Mouse (Mus musculus): Measurements from ENCODE around the gene Rfx5. TPM values are rescaled to one million over a fixed set of nuclear protein-coding genes. Genes with fewer than 3 reads are reported as not detected.

Gene Rfx5
- polyA plus RNA-seq, 1 experiment from 2014 or later = 8.6 TPM

DNA sequence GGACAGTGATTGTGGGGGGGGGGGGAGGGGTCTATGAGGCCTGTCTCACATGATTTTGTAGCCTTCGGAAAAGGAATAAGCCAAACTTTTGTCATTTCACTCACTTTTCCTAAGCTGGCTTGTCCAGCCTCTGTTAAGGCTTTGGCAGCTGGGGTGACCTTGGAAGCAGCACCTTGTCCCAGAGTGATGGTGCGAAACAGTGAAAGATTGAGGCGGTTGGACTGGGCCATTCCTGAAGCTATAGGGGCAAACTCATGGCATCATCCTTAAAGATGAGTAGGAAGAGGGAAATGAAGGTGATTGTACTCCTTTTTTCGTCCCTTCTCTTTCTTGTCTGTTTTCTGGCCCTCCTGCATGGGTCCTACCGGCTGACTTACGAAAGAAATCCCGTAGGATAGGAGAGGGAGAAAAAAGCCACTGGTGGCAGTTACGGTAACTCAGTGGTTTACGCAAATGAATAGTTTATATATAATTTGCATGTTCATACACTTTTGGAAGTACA lies 20.2 kb downstream of the Rfx5 start:
- no peak overlapping the region for H3K27ac ChIP-seq
- ATAC-seq (ENCODE audit: low FRiP score) = peak; percentile 18
- peak overlapping the region; percentile 48; the same call in 1 of the 2 replicates for H3K9ac ChIP-seq
- peaks cover 17% of the 10 kb centered on the region for H3K4me1 ChIP-seq
- 0 out of 2 replicates have a peak, but pooled peaks cover 8% of the 10 kb centered on the region for H3K36me3 ChIP-seq (replicated peaks)
- H3K27me3 ChIP-seq = no peaks in the 10 kb centered on the region
- peak overlapping the region; percentile 70 for H3K4me2 ChIP-seq
- no peaks in the 10 kb centered on the region for H3K9me3 ChIP-seq
- WGBS = 17% methylated on average over 9 of the region's 9 CpGs
- H3K4me3 ChIP-seq (replicated peaks) = peak overlapping the region; percentile 92

DNA sequence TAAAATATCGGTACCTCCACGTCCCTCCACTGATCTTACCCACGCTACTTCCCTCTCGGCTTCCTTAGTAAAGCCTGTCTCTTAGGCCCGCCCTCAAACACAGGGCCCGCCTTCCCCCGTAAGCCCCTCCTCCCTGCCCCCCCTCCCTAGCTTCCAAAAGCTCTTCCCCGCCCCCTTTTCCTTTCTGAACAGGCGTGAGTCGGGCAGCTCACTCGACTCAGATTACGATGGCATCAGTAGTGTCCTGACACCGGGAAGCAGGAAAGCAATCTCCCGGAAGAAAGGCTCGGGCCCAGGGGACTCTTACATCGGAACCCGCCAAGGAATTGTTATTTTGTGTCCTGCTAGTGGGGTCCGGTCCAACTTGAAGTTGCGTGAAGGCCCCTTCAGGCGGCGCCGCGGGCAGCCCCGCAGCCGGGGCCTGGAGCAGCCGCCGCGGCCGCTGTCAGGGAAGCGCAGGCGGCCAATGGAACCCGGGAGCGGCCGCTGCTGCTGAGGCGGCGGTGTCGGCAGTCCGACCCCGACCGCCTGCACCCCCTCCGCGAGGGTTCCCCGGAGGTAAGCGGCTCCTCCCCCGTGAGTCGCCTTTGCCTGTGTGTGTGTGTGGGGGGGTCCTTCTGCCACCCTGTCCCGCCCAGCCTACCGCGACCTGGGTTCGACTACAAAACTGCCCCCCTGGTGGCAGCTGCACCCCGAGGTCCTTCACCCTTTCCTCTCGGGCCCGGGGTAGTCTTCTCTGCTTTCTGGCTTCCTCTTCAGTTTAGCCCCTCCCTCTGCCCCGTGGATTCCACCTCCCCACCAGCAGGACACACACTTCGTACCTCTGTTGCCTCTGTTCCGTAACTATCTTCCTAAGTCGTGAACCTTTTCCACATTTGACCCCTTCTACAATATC lies 20.9 kb downstream of the Rfx5 start, which contains the start of gene Pi4kb:
Gene Pi4kb, plus strand, starts transcription at position 204 of the 895 bp plus-strand sequence.
- Histone ChIP-seq H3K9ac (peak within 1 kb of the TSS; percentile 93), H3K9me3 (no peaks in the 10 kb centered on the region), H3K27me3 (no peaks in the 10 kb centered on the region), H3K4me2 (peak within 1 kb of the TSS; percentile 70), H3K36me3 (replicated peaks) (0 out of 2 replicates have a peak, but pooled peaks cover 8% of the 10 kb centered on the region), H3K4me3 (replicated peaks) (peak within 1 kb of the TSS; percentile 92), H3K4me1 (peaks cover 17% of the 10 kb centered on the region), H3K27ac (peak within 1 kb of the TSS; percentile 88)
- ATAC-seq (ENCODE audit: low FRiP score) = peak; percentile 96
- under 1% methylated on average over 56 of the region's 57 CpGs for WGBS

DNA sequence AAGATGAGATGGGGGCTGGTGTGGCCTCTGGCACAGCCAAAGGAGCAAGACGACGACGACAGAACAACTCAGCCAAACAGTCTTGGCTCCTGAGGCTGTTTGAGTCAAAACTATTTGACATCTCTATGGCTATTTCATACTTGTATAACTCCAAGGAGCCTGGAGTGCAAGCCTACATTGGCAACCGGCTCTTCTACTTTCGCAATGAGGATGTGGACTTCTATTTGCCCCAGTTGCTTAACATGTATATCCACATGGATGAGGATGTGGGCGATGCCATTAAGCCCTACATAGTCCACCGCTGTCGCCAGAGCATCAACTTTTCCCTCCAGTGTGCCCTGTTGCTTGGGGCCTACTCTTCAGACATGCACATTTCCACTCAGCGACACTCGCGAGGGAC lies 30.4 kb downstream of the Rfx5 start:
- no peak overlapping the region for H3K27ac ChIP-seq
- WGBS = 90% methylated on average over 11 of the region's 11 CpGs
- peaks cover 54% of the 10 kb centered on the region for H3K36me3 ChIP-seq (replicated peaks)
- ATAC-seq (ENCODE audit: low FRiP score) = no peak
- no peaks in the 10 kb centered on the region for H3K9me3 ChIP-seq
- H3K4me3 ChIP-seq (replicated peaks) = no peak overlapping the region
- H3K27me3 ChIP-seq = no peaks in the 10 kb centered on the region
- H3K4me2 ChIP-seq = no peak overlapping the region
- no peak overlapping the region for H3K9ac ChIP-seq
- 0 out of 2 replicates have a peak, but pooled peaks cover 2% of the 10 kb centered on the region for H3K4me1 ChIP-seq

DNA sequence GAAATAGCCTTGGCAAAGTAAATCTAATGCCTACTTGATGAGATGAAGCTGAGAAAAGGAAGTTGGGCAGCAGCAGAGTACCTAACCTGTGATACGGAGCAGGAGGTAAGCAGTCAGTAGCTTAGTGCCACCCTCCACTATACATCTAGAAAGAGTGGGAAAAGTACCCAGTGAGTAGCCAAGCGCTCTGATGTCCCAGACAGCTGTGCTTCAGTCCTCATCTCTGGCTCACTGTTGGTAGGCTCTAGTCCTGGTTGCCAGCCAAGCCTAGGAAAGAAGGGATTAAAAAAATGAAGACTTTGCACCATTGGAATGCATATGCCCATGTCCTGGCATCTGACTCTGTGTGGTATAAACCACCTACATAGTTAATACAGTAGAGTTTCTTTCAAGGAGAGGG lies 31.6 kb downstream of the Rfx5 start:
- WGBS = 93% methylated on average over 2 of the region's 2 CpGs
- H3K4me3 ChIP-seq (replicated peaks) = no peak overlapping the region
- H3K36me3 ChIP-seq (replicated peaks) = peaks cover 58% of the 10 kb centered on the region
- no peak for ATAC-seq (ENCODE audit: low FRiP score)
- H3K9ac ChIP-seq = no peak overlapping the region
- H3K9me3 ChIP-seq = no peaks in the 10 kb centered on the region
- no peak overlapping the region for H3K4me2 ChIP-seq
- H3K27ac ChIP-seq = no peak overlapping the region
- H3K4me1 ChIP-seq = 0 out of 2 replicates have a peak, but pooled peaks cover 4% of the 10 kb centered on the region
- H3K27me3 ChIP-seq = no peaks in the 10 kb centered on the region

DNA sequence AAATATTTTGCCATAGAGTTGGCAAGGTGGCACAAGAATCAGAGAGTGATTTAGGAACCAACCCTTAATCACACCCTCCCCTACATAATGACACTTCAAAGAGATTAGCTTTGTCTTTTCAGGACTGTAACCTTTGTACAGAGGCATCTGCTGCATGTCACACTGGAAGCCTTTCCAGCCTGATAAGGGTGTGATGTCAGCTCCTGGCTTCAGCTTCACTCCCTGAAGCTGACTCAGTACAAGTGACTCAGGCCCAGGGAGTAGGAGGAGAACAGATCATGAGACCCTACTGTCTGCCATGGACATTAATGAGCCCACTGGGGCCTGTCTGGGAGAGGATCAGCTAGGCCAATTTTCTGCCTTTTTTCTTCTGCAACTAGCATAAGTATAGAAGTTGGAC lies 33.7 kb downstream of the Rfx5 start:
- Histone ChIP-seq H3K4me1 (0 out of 2 replicates have a peak, but pooled peaks cover 4% of the 10 kb centered on the region), H3K9ac (no peak overlapping the region), H3K4me3 (replicated peaks) (no peak overlapping the region), H3K36me3 (replicated peaks) (peaks cover 58% of the 10 kb centered on the region), H3K9me3 (no peaks in the 10 kb centered on the region), H3K27ac (no peak overlapping the region), H3K4me2 (no peak overlapping the region), H3K27me3 (no peaks in the 10 kb centered on the region)
- ATAC-seq (ENCODE audit: low FRiP score) = no peak

DNA sequence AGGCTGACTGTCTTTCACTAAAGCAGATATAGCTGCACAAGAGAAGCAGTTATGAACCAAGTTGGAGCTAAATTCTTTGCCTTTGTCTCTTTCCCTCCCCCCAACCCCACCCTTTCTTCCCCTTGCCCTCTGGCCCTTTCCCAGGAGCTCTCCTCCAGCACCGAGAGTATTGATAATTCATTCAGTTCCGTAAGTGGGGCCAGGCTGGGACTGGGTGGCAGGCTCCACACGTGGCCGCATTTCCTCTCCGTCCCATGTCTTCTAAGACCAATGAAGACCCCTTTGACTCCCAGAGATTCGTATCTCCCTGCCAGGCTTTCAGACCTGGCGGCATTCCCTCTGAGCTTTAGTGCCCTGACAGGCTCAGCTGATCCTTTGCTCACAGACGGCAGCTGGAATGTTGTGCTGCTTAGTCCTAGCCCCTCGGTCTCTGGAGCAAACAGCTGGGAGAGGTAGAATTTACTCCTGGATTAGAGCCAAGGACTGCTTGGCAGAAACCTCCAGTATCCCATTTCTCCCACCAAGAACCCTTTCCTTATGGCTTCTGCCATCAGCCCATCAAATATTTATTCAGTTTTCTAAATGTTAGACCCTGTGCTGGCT lies 35.4 kb downstream of the Rfx5 start:
- H3K27me3 ChIP-seq = no peaks in the 10 kb centered on the region
- WGBS = 58% methylated on average over 9 of the region's 9 CpGs
- H3K36me3 ChIP-seq (replicated peaks) = peaks cover 62% of the 10 kb centered on the region
- H3K4me1 ChIP-seq = 0 out of 2 replicates have a peak, but pooled peaks cover 4% of the 10 kb centered on the region
- ATAC-seq (ENCODE audit: low FRiP score) = no peak
- no peaks in the 10 kb centered on the region for H3K9me3 ChIP-seq
- H3K4me3 ChIP-seq (replicated peaks) = no peak overlapping the region
- H3K4me2 ChIP-seq = no peak overlapping the region
- H3K27ac ChIP-seq = no peak overlapping the region
- H3K9ac ChIP-seq = no peak overlapping the region

DNA sequence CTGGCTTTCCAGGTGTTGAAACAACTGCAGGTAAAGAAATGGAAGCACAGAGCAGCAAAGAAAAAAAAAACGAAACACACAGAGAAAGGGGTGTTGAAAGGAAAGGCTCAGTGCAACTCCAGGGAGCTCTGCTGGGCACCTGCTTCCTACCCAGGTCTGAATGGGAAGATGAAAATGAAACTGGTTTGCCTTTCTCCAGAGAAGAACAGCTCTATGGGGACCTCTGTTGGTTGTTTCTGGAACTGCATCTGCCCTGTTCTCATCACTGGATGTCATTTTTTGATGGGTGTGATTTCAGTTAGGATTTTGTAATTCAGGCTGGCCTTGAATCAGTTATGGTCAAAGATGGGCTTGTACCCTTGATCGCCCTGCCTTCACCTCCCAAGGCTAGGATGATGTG lies 43.1 kb downstream of the Rfx5 start:
- H3K4me2 ChIP-seq = no peak overlapping the region
- no peaks in the 10 kb centered on the region for H3K9me3 ChIP-seq
- ATAC-seq (ENCODE audit: low FRiP score) = no peak
- H3K27me3 ChIP-seq = no peaks in the 10 kb centered on the region
- no peak overlapping the region for H3K27ac ChIP-seq
- no peak overlapping the region for H3K4me3 ChIP-seq (replicated peaks)
- peaks cover 89% of the 10 kb centered on the region for H3K36me3 ChIP-seq (replicated peaks)
- no peak overlapping the region for H3K9ac ChIP-seq
- 43% methylated on average over 2 of the region's 2 CpGs for WGBS
- no peaks in the 10 kb centered on the region for H3K4me1 ChIP-seq

DNA sequence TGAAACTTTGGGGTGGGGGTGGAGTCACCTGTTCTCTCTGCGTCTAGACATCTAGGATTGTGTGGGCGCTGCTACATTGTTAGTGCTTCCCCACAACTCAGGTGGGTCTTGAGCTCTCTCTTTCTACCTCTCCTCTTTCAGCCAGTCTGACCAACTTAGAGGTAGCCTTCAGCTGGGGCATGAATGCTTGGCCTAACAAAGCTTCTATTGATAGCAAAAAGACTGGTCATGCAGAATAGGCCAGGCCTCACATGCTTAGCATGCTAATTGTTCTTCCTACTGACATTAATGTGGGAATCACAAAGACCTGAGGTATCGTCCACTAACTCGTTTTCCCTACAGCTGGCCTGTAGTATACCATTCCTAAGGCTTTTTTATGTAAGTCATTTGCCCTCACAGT lies 48.7 kb downstream of the Rfx5 start:
- ATAC-seq (ENCODE audit: low FRiP score) = peak; percentile 43
- Histone ChIP-seq H3K36me3 (replicated peaks) (peaks cover 81% of the 10 kb centered on the region), H3K27ac (peak overlapping the region; percentile 21)

DNA sequence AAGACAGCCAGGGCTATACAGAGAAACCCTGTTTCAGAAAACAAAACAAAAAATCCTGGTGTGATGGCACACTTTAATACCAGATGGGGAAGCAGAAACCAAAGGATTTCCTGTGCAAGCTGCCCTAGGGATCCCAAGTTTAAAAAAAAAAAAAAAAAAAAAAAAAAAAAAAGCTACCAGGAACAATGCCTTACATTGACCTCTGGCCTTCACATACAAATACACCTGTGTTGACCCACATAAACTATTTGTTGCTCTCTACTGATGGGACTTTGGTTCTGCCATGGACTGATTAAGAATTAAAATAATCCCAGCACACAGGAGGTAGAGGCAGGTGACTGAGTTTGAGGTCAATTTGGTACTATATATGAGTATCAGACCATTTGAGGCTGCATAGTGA lies 49.4 kb downstream of the Rfx5 start:
- Histone ChIP-seq H3K27me3 (no peaks in the 10 kb centered on the region), H3K4me1 (peaks cover 19% of the 10 kb centered on the region), H3K9me3 (no peaks in the 10 kb centered on the region), H3K9ac (no peak overlapping the region), H3K4me3 (replicated peaks) (no peak overlapping the region), H3K27ac (peak overlapping the region; percentile 21), H3K4me2 (no peak overlapping the region), H3K36me3 (replicated peaks) (peaks cover 81% of the 10 kb centered on the region)
- no peak for ATAC-seq (ENCODE audit: low FRiP score)

More for the DNA sequence above, 48.7 kb downstream of the Rfx5 start:
- Histone ChIP-seq H3K9ac (no peak overlapping the region), H3K4me3 (replicated peaks) (no peak overlapping the region), H3K4me2 (no peak overlapping the region), H3K27me3 (no peaks in the 10 kb centered on the region), H3K4me1 (peaks cover 17% of the 10 kb centered on the region), H3K9me3 (no peaks in the 10 kb centered on the region)
- WGBS = 49% methylated on average over 4 of the region's 4 CpGs

DNA sequence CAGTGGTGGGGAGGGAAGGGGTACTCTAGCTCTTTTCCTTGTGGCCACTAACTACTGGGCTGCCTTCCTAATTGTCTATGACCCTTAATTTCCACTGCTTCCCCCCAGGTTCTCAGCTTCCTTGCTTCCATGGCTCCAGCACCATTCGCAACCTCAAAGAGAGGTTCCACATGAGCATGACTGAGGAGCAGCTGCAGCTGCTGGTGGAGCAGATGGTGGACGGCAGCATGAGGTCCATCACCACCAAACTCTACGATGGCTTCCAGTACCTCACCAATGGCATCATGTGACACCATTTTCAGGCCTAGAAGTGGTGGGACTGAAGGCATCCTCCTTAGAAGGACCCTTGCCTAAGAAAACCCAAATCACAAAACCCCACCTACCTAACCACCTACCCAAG lies 51.8 kb downstream of the Rfx5 start:
- Histone ChIP-seq H3K4me2 (no peak overlapping the region), H3K4me1 (peaks cover 24% of the 10 kb centered on the region), H3K36me3 (replicated peaks) (peaks cover 81% of the 10 kb centered on the region), H3K9ac (no peak overlapping the region), H3K27me3 (no peaks in the 10 kb centered on the region), H3K9me3 (no peaks in the 10 kb centered on the region), H3K4me3 (replicated peaks) (no peak overlapping the region), H3K27ac (no peak overlapping the region)
- WGBS = 99% methylated on average over 3 of the region's 3 CpGs
- no peak for ATAC-seq (ENCODE audit: low FRiP score)

DNA sequence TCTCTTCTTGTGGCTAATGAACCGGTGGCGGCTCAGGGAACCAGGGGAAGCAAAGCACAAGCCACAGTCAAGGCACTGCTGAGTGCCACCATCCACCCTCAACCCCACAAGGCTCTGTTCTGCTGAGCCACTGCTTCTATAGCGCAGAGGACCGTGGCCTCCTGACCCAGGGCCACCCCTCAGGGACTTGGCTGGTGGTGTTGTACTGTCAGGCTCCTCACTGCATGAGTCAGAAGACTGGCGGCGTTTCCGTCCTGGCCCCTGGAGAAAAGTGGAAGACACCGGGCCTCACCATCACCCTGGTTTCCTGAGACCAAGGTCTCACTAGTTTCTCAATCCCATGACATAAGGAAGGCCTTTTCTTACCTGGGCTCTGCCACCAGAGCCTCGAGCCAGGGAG lies 53.8 kb downstream of the Rfx5 start:
- H3K4me1 ChIP-seq = peaks cover 19% of the 10 kb centered on the region
- WGBS = 86% methylated on average over 9 of the region's 9 CpGs
- peak overlapping the region; percentile 16; the same call in 1 of the 2 replicates for H3K27ac ChIP-seq
- H3K27me3 ChIP-seq = no peaks in the 10 kb centered on the region
- no peaks in the 10 kb centered on the region for H3K9me3 ChIP-seq
- no peak overlapping the region for H3K4me2 ChIP-seq
- H3K36me3 ChIP-seq (replicated peaks) = peaks cover 86% of the 10 kb centered on the region
- no peak overlapping the region for H3K9ac ChIP-seq
- no peak for ATAC-seq (ENCODE audit: low FRiP score)
- H3K4me3 ChIP-seq (replicated peaks) = no peak overlapping the region

DNA sequence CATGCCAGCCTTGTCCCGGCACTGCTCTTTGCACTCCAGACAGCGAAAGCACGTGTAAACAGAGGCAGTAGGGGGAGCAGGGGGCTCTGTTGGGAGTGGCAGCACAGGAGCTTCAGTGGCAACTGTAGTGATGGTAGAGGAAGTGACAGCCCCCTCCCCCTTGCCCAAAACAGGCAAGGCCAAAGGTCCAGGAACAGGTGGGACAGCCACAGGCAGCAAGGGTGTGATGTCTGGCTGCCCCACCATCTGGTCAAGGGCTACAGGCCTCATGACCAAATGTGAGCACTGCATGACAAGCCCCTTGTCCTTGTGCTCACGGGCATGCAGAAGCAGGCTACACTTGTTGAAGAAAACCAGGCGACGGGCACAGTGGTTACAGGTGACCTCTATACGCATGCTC lies 56.5 kb downstream of the Rfx5 start:
- Histone ChIP-seq H3K9ac (no peak overlapping the region), H3K36me3 (replicated peaks) (peaks cover 66% of the 10 kb centered on the region), H3K27ac (no peak overlapping the region), H3K4me1 (peaks cover 35% of the 10 kb centered on the region), H3K4me2 (no peak overlapping the region), H3K4me3 (replicated peaks) (no peak overlapping the region), H3K27me3 (no peaks in the 10 kb centered on the region), H3K9me3 (no peaks in the 10 kb centered on the region)
- no peak for ATAC-seq (ENCODE audit: low FRiP score)
- 91% methylated on average over 7 of the region's 7 CpGs for WGBS
